Mouse (Mus musculus): ENCODE data around the gene Hadha. TPM values are rescaled to one million over a fixed set of nuclear protein-coding genes. Genes with fewer than 3 reads are reported as not detected.

The Hadha gene
- total RNA-seq, 2 experiments from 2014 or later: 58.6 to 61.6 TPM

- peak; percentile 84 for DNase-seq
- intact Hi-C loops (cut with DNase I): no loop called here
Measured at GRCm38 (mm10) chr5:30113881-30114760, 40.8 kb downstream of the Hadha start.

DNA sequence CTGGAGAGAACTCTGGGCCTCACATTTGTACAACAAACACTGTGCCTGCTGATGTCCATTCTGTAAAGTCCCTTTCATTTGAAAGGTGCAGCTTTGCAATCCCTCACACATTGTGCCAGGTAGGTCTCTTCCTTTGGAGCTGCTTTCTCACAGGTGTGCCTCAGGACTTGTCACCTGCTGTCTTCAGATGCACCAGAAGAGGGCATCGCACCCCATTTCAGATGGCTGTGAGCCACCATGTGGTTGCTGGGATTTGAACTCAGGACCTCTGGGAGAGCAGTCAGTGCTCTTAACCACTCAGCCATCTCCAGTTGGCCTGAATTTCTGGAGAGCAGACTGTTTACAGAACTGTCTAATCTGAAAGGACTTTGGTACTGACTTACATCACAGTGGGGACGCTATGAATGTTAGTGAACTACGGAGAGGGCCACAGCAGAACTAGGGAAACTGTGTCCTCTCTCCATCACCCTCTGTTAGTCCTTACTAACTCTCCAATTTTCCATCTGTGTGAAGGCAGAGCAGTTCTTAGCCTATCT lies 42.4 kb downstream of the Hadha start:
- intact Hi-C loops (cut with DNase I): no loop called here
- DNase-seq: no peak

DNA sequence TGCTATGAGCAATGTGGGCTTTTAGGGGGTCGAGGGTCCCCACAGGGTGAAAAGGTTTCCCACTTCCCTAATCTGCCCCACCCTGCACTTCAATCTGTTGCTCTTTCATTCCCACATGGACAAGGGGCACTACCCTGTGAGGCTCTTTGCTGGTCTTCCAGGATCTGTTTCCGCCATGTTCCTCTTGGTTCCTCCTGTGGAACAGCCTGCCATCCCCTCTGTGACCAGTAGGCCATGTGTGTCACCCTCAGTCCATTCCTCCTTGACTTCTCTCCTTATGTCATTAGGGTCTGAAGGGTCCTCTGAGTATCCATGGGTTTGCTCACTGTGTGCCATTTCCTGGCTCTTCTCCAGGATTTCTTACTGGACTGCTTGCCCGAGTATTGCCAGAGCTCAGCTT lies 43.2 kb downstream of the Hadha start:
- intact Hi-C loops (cut with DNase I): no loop called here
- no peak for DNase-seq

GRCm38 (mm10) chr5:30111126-30111525 lies 43.8 kb downstream of the Hadha start:
- intact Hi-C loops (cut with DNase I): no loop called here
- DNase-seq: peak; percentile 69

- peak; percentile 48 for DNase-seq
- intact Hi-C loops (cut with DNase I): no loop called here
Measured at GRCm38 (mm10) chr5:30110371-30111060, 44.4 kb downstream of the Hadha start.

DNA sequence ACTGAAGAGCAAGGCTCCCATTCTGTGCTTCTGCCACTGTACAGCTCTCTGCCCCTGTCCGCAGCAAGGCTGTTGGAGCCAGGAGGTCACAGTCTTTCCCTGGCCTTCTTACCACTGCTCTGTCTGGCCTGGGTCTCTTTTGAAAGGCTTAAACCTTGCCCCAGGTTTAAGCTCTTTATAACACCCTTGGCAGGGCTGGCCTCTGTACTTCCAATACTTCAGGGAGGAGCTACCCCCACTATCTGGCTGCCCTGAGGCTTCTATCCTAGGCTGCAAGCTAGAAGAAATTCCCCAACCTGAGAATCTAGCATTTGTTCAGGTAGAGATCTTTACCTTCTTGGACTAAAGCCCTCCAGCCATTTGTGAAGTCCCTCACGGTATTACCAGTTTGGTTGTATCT lies 45.1 kb downstream of the Hadha start:
- no peak for DNase-seq
- intact Hi-C loops (cut with DNase I): loop anchor here (10.0 kb wide), 1 partner anchor 285 kb away; no protein-coding TSS in a partner anchor

GRCm38 (mm10) chr5:30108233-30108632 lies 46.7 kb downstream of the Hadha start:
- no peak for DNase-seq
- intact Hi-C loops (cut with DNase I): loop anchor here (10.0 kb wide), 1 partner anchor 283 kb away; no protein-coding TSS in a partner anchor

GRCm38 (mm10) chr5:30107611-30108041 lies 47.3 kb downstream of the Hadha start:
- DNase-seq: peak; percentile 45
- intact Hi-C loops (cut with DNase I): loop anchor here (10.0 kb wide), 1 partner anchor 283 kb away; no protein-coding TSS in a partner anchor

DNA sequence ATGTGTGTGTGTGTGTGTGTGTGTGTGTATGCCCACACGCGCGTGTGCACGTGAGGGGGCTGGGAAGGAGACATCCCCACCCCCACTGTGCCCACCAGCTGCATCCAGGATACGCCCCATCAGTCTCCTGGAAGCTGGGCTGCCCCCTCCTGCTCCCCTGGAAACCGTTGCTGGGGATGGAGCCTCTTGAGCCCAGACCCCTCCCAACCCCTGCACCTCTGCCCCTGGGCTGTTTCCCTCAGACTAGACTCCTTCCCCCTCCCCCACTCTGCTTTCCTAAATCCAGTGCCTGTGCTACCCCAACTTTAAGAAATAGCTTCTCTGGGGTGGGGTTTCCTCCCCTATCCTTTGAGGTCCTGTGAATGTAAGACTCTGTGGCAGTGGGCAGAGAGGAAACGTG lies 47.8 kb downstream of the Hadha start:
- peak; percentile 67 for DNase-seq
- intact Hi-C loops (cut with DNase I): loop anchor here (10.0 kb wide), 1 partner anchor 282 kb away; no protein-coding TSS in a partner anchor

DNA sequence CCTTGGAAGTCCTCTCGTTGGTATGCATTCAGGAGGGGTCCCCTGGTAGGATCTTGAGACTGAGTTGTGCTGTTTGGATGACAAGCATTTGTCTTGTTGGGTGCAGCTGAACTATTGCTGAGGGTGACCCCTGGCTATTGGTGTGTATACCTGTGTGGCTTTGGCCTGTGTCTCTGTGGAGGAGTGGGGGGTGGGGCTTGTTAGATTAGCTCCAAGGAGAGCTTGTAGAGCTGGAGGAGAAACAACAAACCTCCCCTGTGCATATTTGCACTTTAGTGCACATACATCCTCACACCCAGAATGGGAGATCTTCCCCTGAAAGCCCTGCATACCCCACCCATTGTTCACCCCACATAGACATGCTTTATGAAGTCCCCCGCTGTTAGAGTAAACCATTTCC lies 48.2 kb downstream of the Hadha start:
- no peak for DNase-seq
- intact Hi-C loops (cut with DNase I): loop anchor here (10.0 kb wide), 1 partner anchor 282 kb away; no protein-coding TSS in a partner anchor

DNA sequence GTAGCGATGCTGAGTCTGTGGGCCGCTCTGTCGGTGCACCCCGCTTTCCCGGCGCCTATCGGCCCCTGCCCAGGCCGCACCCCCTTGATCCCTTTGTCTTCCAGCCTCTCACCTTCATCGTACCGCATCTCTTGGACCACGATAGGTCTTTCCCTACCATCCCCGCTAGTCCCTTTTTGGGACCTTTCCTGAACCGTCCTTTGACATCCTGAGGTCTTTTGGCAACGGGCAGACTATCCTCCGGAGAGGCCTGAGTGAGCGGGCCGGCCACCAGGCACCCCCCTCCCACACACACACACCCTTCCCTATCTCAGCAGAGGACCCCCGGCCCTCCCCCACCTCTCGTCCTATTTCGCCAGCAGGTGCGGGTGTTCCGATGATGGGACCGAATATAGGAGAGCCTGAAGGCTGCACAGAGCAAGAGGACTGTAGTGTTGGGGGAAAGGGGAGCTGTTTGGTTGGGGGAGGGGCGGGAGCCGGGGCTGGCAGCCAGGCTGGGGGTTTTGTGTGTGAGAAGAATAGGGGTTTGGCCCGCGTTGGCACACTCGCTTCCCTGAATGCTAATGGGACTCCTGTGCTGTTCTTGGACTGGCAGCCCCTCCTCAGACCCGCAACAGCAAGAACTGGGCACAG lies 49.2 kb downstream of the Hadha start, which contains the start of gene 3110082J24Rik:
Gene 3110082J24Rik, minus strand, starts transcription at position 419 of the 633 bp plus-strand sequence.
- peak; percentile 78 for DNase-seq
- intact Hi-C loops (cut with DNase I): loop anchor here (10.0 kb wide), 1 partner anchor 281 kb away; no protein-coding TSS in a partner anchor

- no peak for DNase-seq
- intact Hi-C loops (cut with DNase I): loop anchor here (10.0 kb wide), 1 partner anchor 280 kb away; no protein-coding TSS in a partner anchor
Measured at GRCm38 (mm10) chr5:30104841-30105667, 49.9 kb downstream of the Hadha start, which contains the start of gene Garem2. Gene Garem2 (plus strand): TSS chr5:30105161.

GRCm38 (mm10) chr5:30104339-30104738 lies 50.6 kb downstream of the Hadha start:
- intact Hi-C loops (cut with DNase I): loop anchor here (10.0 kb wide), 1 partner anchor 280 kb away; no protein-coding TSS in a partner anchor
- DNase-seq: peak; percentile 75

DNA sequence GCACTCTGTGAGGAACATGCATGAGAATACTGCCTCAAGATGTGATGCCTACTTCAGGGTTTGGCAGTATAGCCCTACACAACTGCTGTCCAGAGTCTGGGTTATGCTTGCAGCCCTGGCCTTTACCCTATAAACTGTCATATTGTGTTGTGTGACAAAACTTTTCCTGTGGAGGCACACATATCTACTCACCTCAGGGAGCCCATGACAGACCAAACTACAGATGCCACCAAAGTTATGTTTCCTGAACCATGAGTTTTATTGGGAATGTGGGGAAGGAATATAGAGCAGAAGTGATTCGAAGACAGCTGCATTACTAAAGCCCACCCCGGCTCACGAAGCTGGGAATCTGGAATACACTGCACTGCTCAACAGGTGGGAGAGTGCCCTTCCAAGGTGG lies 51.6 kb downstream of the Hadha start:
- intact Hi-C loops (cut with DNase I): loop anchor here (10.0 kb wide), 1 partner anchor 279 kb away; no protein-coding TSS in a partner anchor
- DNase-seq: no peak

GRCm38 (mm10) chr5:30098260-30098659 lies 56.7 kb downstream of the Hadha start:
- DNase-seq: no peak

GRCm38 (mm10) chr5:30095731-30096130 lies 59.2 kb downstream of the Hadha start:
- no peak for DNase-seq
- intact Hi-C loops (cut with DNase I): no loop called here

More at GRCm38 (mm10) chr5:30098260-30098659, 56.7 kb downstream of the Hadha start:
- intact Hi-C loops (cut with DNase I): no loop called here

DNA sequence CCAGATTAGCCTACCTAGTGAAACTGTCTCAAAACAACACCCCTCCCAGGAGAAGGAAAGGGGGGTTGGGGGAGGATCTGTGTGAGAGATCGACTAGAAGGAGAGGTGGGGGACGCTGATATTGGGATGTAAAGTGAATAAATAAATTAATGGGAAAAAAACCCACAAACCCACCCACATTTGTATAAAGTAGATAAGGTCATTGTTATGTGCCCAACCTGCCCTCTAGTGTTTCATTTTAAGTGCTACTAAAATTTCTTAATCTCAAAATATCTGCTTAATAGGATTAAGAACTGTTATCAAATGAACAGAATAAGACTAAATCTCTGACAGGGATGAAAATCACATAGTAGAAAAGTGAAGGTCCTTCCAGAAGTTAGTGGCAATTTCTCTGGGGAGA lies 60.6 kb downstream of the Hadha start:
- DNase-seq: no peak
- intact Hi-C loops (cut with DNase I): no loop called here

GRCm38 (mm10) chr5:30092701-30093100 lies 62.3 kb downstream of the Hadha start:
- no peak for DNase-seq
- intact Hi-C loops (cut with DNase I): no loop called here

All from left cerebral cortex, postnatal 4 days (tissue).